Mouse (Mus musculus) liver, postnatal 0 days (tissue): ENCODE results near the gene Gria3.

Experiments
- CTCF ChIP-seq: sonication (generic); IDR thresholded peaks from 2 replicates; pipeline ENCODE4 v1.5.1; 2016; ENCODE audit warnings: antibody characterized with exemption, low read depth
- EP300 ChIP-seq: IDR thresholded peaks from 2 replicates; pipeline ENCODE4 v1.6.1; 2016; ENCODE audit warnings: antibody characterized with exemption, low read depth, mild to moderate bottlenecking

DNA sequence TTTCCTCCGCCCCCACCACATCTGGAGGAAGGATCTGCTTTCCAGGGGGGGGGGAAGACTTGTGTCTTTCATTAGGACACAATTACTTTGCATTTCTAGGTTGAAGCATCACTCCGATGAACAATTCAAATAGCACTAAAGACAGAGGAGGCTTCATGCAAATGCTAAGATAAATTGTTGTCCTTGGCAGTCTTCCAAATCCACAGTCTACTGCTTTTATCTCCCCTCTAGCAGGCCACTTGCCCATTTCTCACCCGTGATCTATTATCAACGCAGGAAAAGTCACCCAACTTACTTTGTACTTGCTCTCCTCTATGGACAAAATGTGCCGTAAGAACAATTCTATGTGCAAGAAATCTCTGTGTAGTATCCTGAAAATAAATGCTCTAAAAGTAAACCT is 178.1 kb downstream of the Gria3 start:
- TF ChIP-seq CTCF (no peak), EP300 (peak; percentile 44; the same call in 1 of the 2 replicates)
